Mouse (Mus musculus) liver, adult 2 months (tissue): Measurements from ENCODE around the gene Rxfp3.

Experiments used
- CTCF ChIP-seq: fragments of 200-500 bp; IDR thresholded peaks from 2 replicates; pipeline ENCODE4 v1.5.1; 2011; ENCODE audit warnings: low read depth, low read length, control low read depth
- POLR2A ChIP-seq: fragments of 200-500 bp; IDR thresholded peaks from 2 replicates; pipeline ENCODE4 v1.6.1; 2011; ENCODE audit warnings: low read length, control low read depth; ENCODE audit not compliant: insufficient read depth; ENCODE audit errors: extremely low read depth

DNA sequence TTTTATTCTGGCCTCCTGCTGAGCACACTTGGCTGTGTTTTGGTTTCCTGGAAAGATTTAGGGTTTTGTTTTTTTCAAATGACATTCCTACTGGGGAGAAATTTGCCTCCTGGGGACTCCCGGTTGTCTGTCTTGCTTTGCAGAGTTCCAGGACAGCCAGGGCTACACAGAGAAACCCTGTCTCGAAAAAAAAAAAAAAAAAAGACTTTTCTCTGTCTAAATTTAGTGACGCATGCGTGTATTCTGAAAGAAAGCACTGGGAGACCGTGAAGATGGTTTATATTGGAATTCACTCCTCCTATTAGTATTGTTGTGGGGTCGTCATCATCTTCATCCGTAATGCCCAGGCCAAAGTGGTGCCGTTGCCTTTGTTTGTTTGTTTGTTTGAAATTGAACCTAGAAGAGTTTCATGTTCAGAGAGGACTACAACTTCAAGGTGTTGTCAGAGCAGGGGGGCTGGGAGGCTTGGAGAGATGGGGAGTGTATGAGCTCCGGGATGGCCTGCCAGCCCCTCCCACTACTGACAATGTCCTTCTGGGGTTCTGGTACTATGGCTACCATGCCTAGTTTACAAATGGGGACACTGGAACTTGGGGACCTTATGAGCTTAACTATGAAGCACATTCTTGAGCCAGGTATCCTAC lies 27.9 kb upstream of the Rxfp3 start:
- TF ChIP-seq POLR2A = no peak
- no peak for TF ChIP-seq CTCF
